Comparison of ENCODE assay signal across 8 mouse cellular contexts in genomic region chr10:88826188-88826946, GRCm38 (mm10). TPM values are rescaled to one million over a fixed set of nuclear protein-coding genes. Genes with fewer than 3 reads are reported as not detected.
A peak's percentile ranks its signal among the peaks of the same experiment; 100 is the strongest.
DNase-seq lines count a peak whose midpoint lies in the region; ATAC-seq and TF ChIP-seq lines count a peak whose summit lies in the region.

Utp20 (minus strand) TSS chr10:88826804.

- peaks cover 0 to 6% of the 10 kb centered on the region in 2 experiments; a peak in 1 of 4 replicates for H3K4me1 ChIP-seq in ES-E14 (ENCODE audit: control insufficient read depth in 2 of 2, insufficient read depth in 2 of 2, low read length in 2 of 2, poor library complexity in 1 of 2)
- peaks cover 10% of the 10 kb centered on the region for H3K4me1 ChIP-seq in forebrain, embryonic 16.5 days (replicated peaks; ENCODE audit: control insufficient read depth, insufficient read depth, low read length)
- H3K4me1 ChIP-seq in lung, embryonic 14.5 days (ENCODE audit: insufficient read depth), result peaks cover 4% of the 10 kb centered on the region; the same call in 1 of the 2 replicates
- no peaks in the 10 kb centered on the region for H3K4me1 ChIP-seq in olfactory bulb, adult 2 months (ENCODE audit: control insufficient read depth, insufficient read depth, low read length)
- peaks cover 2% of the 10 kb centered on the region for H3K4me1 ChIP-seq in thymus, adult 2 months (replicated peaks; ENCODE audit: control insufficient read depth, insufficient read depth, low read length)

- no peaks in the 10 kb centered on the region for H3K27me3 ChIP-seq in forebrain, embryonic 16.5 days (replicated peaks; ENCODE audit: control insufficient read depth, insufficient read depth, low read length)
- no peaks in the 10 kb centered on the region for H3K27me3 ChIP-seq in lung, embryonic 14.5 days (ENCODE audit: insufficient read depth, low read length)
- H3K27me3 ChIP-seq in thymus, adult 2 months (ENCODE audit: control insufficient read depth, insufficient read depth, low read length), result no peaks in the 10 kb centered on the region

- TF ChIP-seq POLR2A in olfactory bulb, adult 2 months (IDR thresholded peaks at IDR 0.05; ENCODE audit: insufficient read depth, low read depth, low read length), result no peak
- TF ChIP-seq POLR2A in thymus, adult 2 months (IDR thresholded peaks at IDR 0.05; ENCODE audit: control insufficient read depth, extremely low read depth, insufficient read depth, low read length, poor library complexity), result 0 out of 2 replicates have a peak, but pooled peaks have one; percentile 28

- peak within 1 kb of the TSS; percentile 99 for H3K9ac ChIP-seq in ES-E14 (ENCODE audit: insufficient read depth, low read depth, low read length, poor library complexity, severe bottlenecking)
- peak within 1 kb of the TSS; percentile 61 for H3K9ac ChIP-seq in forebrain, embryonic 16.5 days (replicated peaks; ENCODE audit: low read depth, low read length)
- H3K9ac ChIP-seq in lung, embryonic 14.5 days, result peak within 1 kb of the TSS; percentile 68

- H3K4me2 ChIP-seq in forebrain, embryonic 16.5 days (ENCODE audit: low read length), result peak within 1 kb of the TSS; percentile 87
- peak within 1 kb of the TSS; percentile 80 for H3K4me2 ChIP-seq in lung, embryonic 14.5 days

- no peaks in the 10 kb centered on the region for H3K9me3 ChIP-seq in ES-E14 (ENCODE audit: control insufficient read depth, insufficient read depth, low read depth, low read length)
- no peaks in the 10 kb centered on the region for H3K9me3 ChIP-seq in forebrain, embryonic 16.5 days (ENCODE audit: control insufficient read depth, low read length)
- no peaks in the 10 kb centered on the region for H3K9me3 ChIP-seq in lung, embryonic 14.5 days (ENCODE audit: low read depth, low read length)

- ATAC-seq in forebrain, embryonic 16.5 days, result peak; percentile 100
- peak; percentile 100 for ATAC-seq in lung, embryonic 14.5 days (ENCODE audit: insufficient read depth)

- peak within 1 kb of the TSS; percentile 78 for H3K27ac ChIP-seq in ES-E14 (ENCODE audit: insufficient read depth, low read depth, low read length, poor library complexity, severe bottlenecking)
- no peak within 1 kb of the TSS for H3K27ac ChIP-seq in forebrain, embryonic 16.5 days (ENCODE audit: low read length)
- peak within 1 kb of the TSS; percentile 58; the same call in 1 of the 2 replicates for H3K27ac ChIP-seq in layer of hippocampus, adult 2 months
- peak within 1 kb of the TSS; percentile 60; the same call in 1 of the 2 replicates for H3K27ac ChIP-seq in lung, embryonic 14.5 days (ENCODE audit: low read depth)
- no peak within 1 kb of the TSS for H3K27ac ChIP-seq in olfactory bulb, adult 2 months (ENCODE audit: insufficient read depth, low read depth, low read length)
- no peak within 1 kb of the TSS for H3K27ac ChIP-seq in thymus, adult 2 months (ENCODE audit: control insufficient read depth, insufficient read depth, low read length)

- H3K4me3 ChIP-seq in ES-E14 (ENCODE audit: insufficient read depth in 1 of 2, low read depth in 1 of 2, low read length in 2 of 2, poor library complexity in 1 of 2, severe bottlenecking in 1 of 2), result peak within 1 kb of the TSS; percentile 83 to 94
- peak within 1 kb of the TSS; percentile 86 for H3K4me3 ChIP-seq in forebrain, embryonic 16.5 days (replicated peaks; ENCODE audit: low read length)
- peak within 1 kb of the TSS; percentile 94 for H3K4me3 ChIP-seq in layer of hippocampus, adult 2 months
- peak within 1 kb of the TSS; percentile 83 for H3K4me3 ChIP-seq in lung, embryonic 14.5 days (ENCODE audit: low read depth, low read length)
- H3K4me3 ChIP-seq in olfactory bulb, adult 2 months (ENCODE audit: insufficient read depth, low read depth, low read length), result peak within 1 kb of the TSS; percentile 61
- peak within 1 kb of the TSS; percentile 97 for H3K4me3 ChIP-seq in thymus, adult 2 months (ENCODE audit: control insufficient read depth, insufficient read depth, low read length)

- intact Hi-C loops in heart, postnatal 36 days (cut with DNase I), result loop anchor here (2.0 to 10.0 kb wide), 2 partner anchors 96 to 322 kb away; partner anchors contain the start of genes Arl1 and Chpt1

- peaks cover 20% of the 10 kb centered on the region for H3K36me3 ChIP-seq in ES-E14 (ENCODE audit: control insufficient read depth, insufficient read depth, low read length, poor library complexity, severe bottlenecking)
- 0 out of 2 replicates have a peak, but pooled peaks cover 6% of the 10 kb centered on the region for H3K36me3 ChIP-seq in forebrain, embryonic 16.5 days (ENCODE audit: control insufficient read depth, insufficient read depth)
- peaks cover 31% of the 10 kb centered on the region for H3K36me3 ChIP-seq in lung, embryonic 14.5 days (ENCODE audit: insufficient read depth)
- no peaks in the 10 kb centered on the region for H3K36me3 ChIP-seq in thymus, adult 2 months (ENCODE audit: control insufficient read depth, insufficient read depth, low read length)

- peak; percentile 80 for DNase-seq in ES-E14 (ENCODE audit: low read depth, low spot score)
- DNase-seq in cerebellum, adult 11-12 months, result peak; percentile 73
- DNase-seq in heart, postnatal 36 days, result peak; percentile 78 to 80
- DNase-seq in layer of hippocampus, adult 2 months (ENCODE audit: low spot score in 2 of 2), result peak; percentile 79 to 82
- peak; percentile 92 for DNase-seq in lung, embryonic 14.5 days
- peak; percentile 72 for DNase-seq in thymus, adult 2 months

- in situ Hi-C loops in ES-E14 (cut with MboI; ENCODE audit: low sequenced_read_pairs in 2 of 2, unreplicated experiment in 2 of 2), result no loop called here

- no peak for TF ChIP-seq CTCF in layer of hippocampus, adult 2 months (conservative IDR thresholded peaks at IDR 0.05)
- no peak for TF ChIP-seq CTCF in lung, embryonic 14.5 days (IDR thresholded peaks at IDR 0.05; ENCODE audit: low read depth)
- no peak for TF ChIP-seq CTCF in olfactory bulb, adult 2 months (IDR thresholded peaks at IDR 0.05; ENCODE audit: insufficient read depth, low read depth, low read length)
- no peak for TF ChIP-seq CTCF in thymus, adult 2 months (IDR thresholded peaks at IDR 0.05; ENCODE audit: borderline replicate concordance, control insufficient read depth, extremely low read depth, insufficient read depth, low read length, poor library complexity)

- WGBS in forebrain, embryonic 16.5 days, result under 1% methylated on average over 44 of the region's 44 CpGs
- WGBS in lung, embryonic 14.5 days, result under 1% methylated on average over 44 of the region's 44 CpGs
- under 1% methylated on average over 44 of the region's 44 CpGs for WGBS in olfactory bulb, adult 2 months
- WGBS in thymus, adult 2 months, result under 1% methylated on average over 44 of the region's 44 CpGs

TF ChIP-seq in ES-E14, 5 proteins besides CTCF, POLR2A, EP300 and RAD21:
- TF ChIP-seq ZNF384 (IDR thresholded peaks at IDR 0.05; ENCODE audit: low read depth, low read length) (peak; percentile 57; the same call in 1 of the 2 replicates), CHD2 (IDR thresholded peaks at IDR 0.05; ENCODE audit: low read depth, low read length) (no peak; the same call in 1 of the 2 replicates), HCFC1 (IDR thresholded peaks at IDR 0.05; ENCODE audit: borderline replicate concordance, insufficient read depth, low read length) (peak; percentile 77), MAFK (IDR thresholded peaks at IDR 0.05; ENCODE audit: insufficient read depth, low read depth, low read length) (no peak), ZC3H11A (IDR thresholded peaks at IDR 0.05; ENCODE audit: borderline replicate concordance, low read depth, low read length) (no peak)

RNA-seq across cellular contexts. Expression of gene Utp20, which starts in this region (rescaled TPM):
- total RNA-seq in ES-E14 (2012; rRNA removed), result 136 and 178 TPM in 2 replicates
- polyA plus RNA-seq in forebrain, embryonic 16.5 days (2015; fragmentation: Nextera tagmentation; extraction: Ambion mirVana), result 11.0 and 13.1 TPM in 2 replicates
- total RNA-seq in heart, postnatal 36 days (2021), result 10 to 100 TPM; 12.9 to 14.3 TPM
- 10 to 100 TPM; 24.6 to 27.7 TPM for total RNA-seq in layer of hippocampus, adult 2 months (2021)
- 26.6 and 30.6 TPM in 2 replicates for polyA plus RNA-seq in lung, embryonic 14.5 days (2014; fragmentation: Nextera tagmentation; extraction: Ambion mirVana)
- not detected in 2 replicates for polyA plus RNA-seq in olfactory bulb, adult 2 months (2012; ENCODE audit: insufficient read depth, insufficient read length, low replicate concordance, missing spikeins)
- polyA plus RNA-seq in thymus, adult 2 months (2012; rRNA removed), result 5.5 and 6.6 TPM in 2 replicates

Comparison
In these comparisons a context has a peak if more than half of its experiments do, and no peak if none do; other contexts are left out.
1. H3K27ac ChIP-seq: peak in ES-E14 (single experiment), layer of hippocampus, adult 2 months (single experiment) and lung, embryonic 14.5 days (single experiment); none in forebrain, embryonic 16.5 days (single experiment), olfactory bulb, adult 2 months (single experiment) and thymus, adult 2 months (single experiment).
2. Peak in every context shown above with its lines, with median percentiles within 50 percentile points of each other: DNase-seq, H3K4me3 ChIP-seq and H3K9ac ChIP-seq.